Mouse (Mus musculus): ENCODE data around the gene Ppp4r1.
A peak's percentile ranks its signal among the peaks of the same experiment; 100 is the strongest.

GRCm38 (mm10) chr17:65771951-65772934 is 10.1 kb upstream of the Ppp4r1 start, which contains the start of gene Rab31:
- TF ChIP-seq POLR2A (IDR thresholded peaks at IDR 0.05; ENCODE audit: control insufficient read depth, low read depth, low read length) (peak; percentile 63), CTCF (IDR thresholded peaks at IDR 0.05; ENCODE audit: control insufficient read depth, insufficient read depth, insufficient replicate concordance, low read depth, low read length) (no peak)

Data from testis, adult 2 months (tissue).